Mouse (Mus musculus): ENCODE measurements at regions not wholly inside any gene's neighbourhood (a gene's known extent, or its start where the extent isn't known, plus 50 kb on each side); places are given as distances from the start of the nearest gene placed in this dataset.
"Not testable (repeated sequence)": the region's sequence is repeated elsewhere in the genome, so short reads cannot be mapped to it uniquely, and the experiment has no call there.

DNA sequence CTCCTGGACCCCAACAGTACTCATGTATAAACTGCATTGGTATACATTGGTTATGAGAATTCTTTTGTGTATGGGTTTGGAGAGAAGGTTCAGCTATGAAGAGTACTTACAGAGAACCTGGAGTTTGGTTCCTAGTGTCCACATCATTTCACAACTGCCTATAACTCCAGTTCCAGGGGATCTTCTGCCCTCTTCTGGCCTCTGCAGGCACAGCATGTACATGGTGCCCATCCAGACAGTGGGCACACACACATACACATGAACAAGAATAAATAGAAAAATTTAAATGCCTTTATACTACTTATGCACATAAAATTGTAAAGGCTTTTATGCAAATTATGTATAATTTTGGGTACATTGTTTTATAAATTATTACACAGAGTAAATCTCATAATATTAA is 59.9 kb upstream of the Spon1 start:
- no peak for DNase-seq

DNA sequence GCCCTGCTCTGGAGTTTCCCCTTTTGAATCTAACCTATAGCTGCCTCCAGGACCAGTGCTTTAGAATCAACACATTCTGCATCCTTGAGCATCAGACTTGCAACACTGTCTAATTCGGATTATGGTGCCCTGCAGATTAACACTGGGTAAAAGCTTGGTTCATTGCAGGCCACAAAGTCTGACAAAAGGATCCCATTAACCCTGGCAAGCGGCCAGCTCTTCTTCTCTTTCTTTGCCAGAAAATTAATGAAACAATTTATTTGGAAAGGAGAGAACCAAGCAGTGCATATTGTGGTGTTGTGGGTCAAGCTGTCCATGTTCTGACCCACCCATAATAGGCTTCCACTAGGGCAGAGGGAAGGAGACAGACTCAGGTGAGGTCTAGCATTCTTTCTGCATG is 58.2 kb upstream of the Spon1 start:
- DNase-seq = no peak

DNA sequence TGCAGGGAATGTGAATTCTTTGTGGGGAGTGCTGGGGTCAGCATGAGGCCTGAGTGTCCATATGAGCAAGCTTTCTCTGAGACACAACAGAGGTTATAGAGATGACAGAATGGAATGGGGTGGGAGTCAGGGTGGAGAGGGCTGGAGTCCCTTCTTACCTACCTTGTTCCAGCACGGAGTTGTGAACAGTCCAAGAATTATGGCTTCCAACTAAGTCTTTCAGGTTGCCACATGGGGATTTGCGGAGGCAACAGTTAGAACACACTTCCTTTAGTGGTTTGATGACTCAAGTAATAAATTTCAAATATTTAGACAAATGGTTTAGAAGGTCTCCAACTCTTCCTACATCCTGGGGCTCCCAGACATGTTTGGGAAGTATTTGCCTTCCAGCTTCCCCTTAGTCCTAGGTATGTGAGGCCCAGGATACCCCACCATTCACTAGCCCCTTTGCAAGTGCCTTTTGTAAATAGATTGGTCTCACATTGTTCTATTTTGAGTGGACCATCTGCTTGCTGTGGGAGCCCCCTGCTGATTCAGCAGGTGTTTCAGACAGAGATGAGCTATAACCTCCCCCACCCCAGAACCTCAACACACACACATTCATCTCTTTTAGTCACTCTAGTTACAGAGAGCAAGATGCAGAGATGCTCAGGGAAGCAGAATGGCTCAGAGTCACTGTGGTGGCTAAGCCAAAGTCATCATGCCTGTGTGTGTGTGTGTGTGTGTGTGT is 55.1 kb upstream of the Spon1 start:
- no peak for DNase-seq

DNA sequence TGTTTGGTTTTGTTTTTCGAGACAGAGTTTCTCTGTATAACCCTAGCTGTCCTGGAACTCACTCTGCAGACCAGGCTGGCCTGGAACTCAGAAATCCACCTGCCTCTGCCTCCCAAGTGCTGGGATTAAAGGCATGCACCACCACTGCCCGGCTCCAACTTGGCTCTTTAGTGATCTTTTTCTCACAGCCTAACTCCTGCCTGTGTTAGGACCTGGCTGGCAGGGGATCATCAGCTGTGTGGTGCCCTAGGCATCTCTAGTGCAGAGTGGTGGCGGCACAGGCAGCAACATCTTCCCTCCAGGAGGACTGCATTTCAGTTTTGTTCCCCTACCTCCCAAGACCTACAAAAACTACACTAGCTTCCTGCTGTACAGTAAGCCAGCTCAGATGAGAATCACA is 54.4 kb upstream of the Spon1 start:
- DNase-seq = not testable (repeated sequence)

Measured in kidney, adult 9 months (tissue).